Mouse (Mus musculus): ENCODE results near the gene Tpmt.

DNA sequence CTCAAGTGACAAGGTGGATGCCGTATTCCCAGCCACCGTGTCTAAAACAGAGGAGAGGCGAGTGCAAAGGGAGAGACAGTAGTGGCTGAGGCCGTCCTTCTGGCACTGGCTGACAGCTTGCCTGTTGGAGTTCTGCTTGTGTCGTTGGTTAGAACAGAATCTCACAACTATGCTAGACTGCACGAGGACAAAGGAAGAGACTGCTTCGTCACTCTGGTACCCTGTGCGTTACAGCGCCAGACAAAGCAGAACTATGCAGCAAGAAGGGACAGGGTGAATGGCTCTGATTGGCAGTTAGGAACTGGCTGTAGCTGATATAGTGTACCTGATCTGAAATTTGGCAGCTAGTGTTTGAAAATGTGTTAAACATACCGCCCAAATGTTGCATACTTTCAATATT is 9.4 kb upstream of the Tpmt start:
- TF ChIP-seq POLR2A (IDR thresholded peaks at IDR 0.05; ENCODE audit: low read depth, low read length) (no peak), CTCF (IDR thresholded peaks at IDR 0.05; ENCODE audit: borderline replicate concordance, insufficient read depth, low read length) (no peak)
